Mouse (Mus musculus) hindbrain, embryonic 14.5 days (tissue): ENCODE measurements around the gene Erich6b. TPM values are rescaled to one million over a fixed set of nuclear protein-coding genes. Genes with fewer than 3 reads are reported as not detected.

Experiments
- ATAC-seq: fragments of 200-750 bp; cut with Nextera tagmentation; 2 replicates; pipeline ENCODE4 v1.8.0; 2017; ENCODE audit warnings: moderate number of reproducible peaks, mild to moderate bottlenecking, moderate TSS enrichment, moderate library complexity; ENCODE audit not compliant: low FRiP score
- DNase-seq: peaks from one replicate; pipeline ENCODE4 v3.0.0-alpha.2; 2015; ENCODE audit warnings: low spot score
- H3K27ac ChIP-seq: fragments of 300-500 bp; sonication (generic); 2 replicates; pipeline ENCODE4 v1.5.1; 2014; ENCODE audit warnings: mild to moderate bottlenecking, moderate library complexity
- H3K27me3 ChIP-seq: fragments of 300-500 bp; sonication (generic); 2 replicates; pipeline ENCODE4 v1.6.1; 2014; ENCODE audit warnings: mild to moderate bottlenecking, low read length, mixed read lengths; ENCODE audit not compliant: control insufficient read depth, insufficient read depth
- H3K36me3 ChIP-seq: fragments of 300-500 bp; sonication (generic); replicated peaks from 2 replicates; pipeline ENCODE4 v1.6.1; 2014; ENCODE audit not compliant: control insufficient read depth, insufficient read depth
- H3K4me1 ChIP-seq: fragments of 300-500 bp; sonication (generic); replicated peaks from 2 replicates; pipeline ENCODE4 v1.6.1; 2014; ENCODE audit warnings: antibody characterized with exemption, low read length, mixed read lengths; ENCODE audit not compliant: control insufficient read depth, insufficient read depth
- H3K4me2 ChIP-seq: fragments of 300-500 bp; sonication (generic); replicated peaks from 2 replicates; pipeline ENCODE4 v1.6.1; 2014; ENCODE audit warnings: mild to moderate bottlenecking, moderate library complexity
- H3K4me3 ChIP-seq: fragments of 300-500 bp; sonication (generic); replicated peaks from 2 replicates; pipeline ENCODE4 v1.5.1; 2014; ENCODE audit warnings: mild to moderate bottlenecking, low read length
- H3K9ac ChIP-seq: fragments of 300-500 bp; sonication (generic); 2 replicates; pipeline ENCODE4 v1.6.1; 2014
- H3K9me3 ChIP-seq: fragments of 300-500 bp; sonication (generic); 2 replicates; pipeline ENCODE4 v1.6.1; 2016; ENCODE audit warnings: low read length; ENCODE audit not compliant: control insufficient read depth
- WGBS: fragments of 180-500 bp; shearing (Covaris S2); extraction: QIAGEN DNeasy Blood & Tissue Kit; methylation state at CpG from one replicate; pipeline ENCODE4 v1.1.7; 2014; 5-methylcytosine and 5-hydroxymethylcytosine counted together
- polyA plus RNA-seq: library from polyadenylated mRNA; unstranded; fragments of >200 nt; fragmentation: Nextera tagmentation; extraction: Ambion mirVana; gene quantifications from 2 replicates; pipeline ENCODE4 v1.2.1, GENCODE M21; 2014

The Erich6b gene
- polyA plus RNA-seq, 1 experiment from 2014 or later: not detected

GRCm38 (mm10) chr14:75641369-75641768 is 690 bp upstream of the Erich6b start:
- 67% methylated on average over 6 of the region's 6 CpGs for WGBS

GRCm38 (mm10) chr14:75645461-75645860 is 3.4 kb downstream of the Erich6b start:
- ATAC-seq (no peak), DNase-seq (no peak)
- WGBS: 94% methylated on average over 7 of the region's 7 CpGs
- Histone ChIP-seq H3K36me3 (no peaks in the 10 kb centered on the region), H3K4me1 (peaks cover 6% of the 10 kb centered on the region; the same call in 1 of the 2 replicates), H3K9ac (no peak overlapping the region), H3K27ac (no peak overlapping the region), H3K4me3 (no peak overlapping the region), H3K9me3 (no peaks in the 10 kb centered on the region), H3K27me3 (no peaks in the 10 kb centered on the region), H3K4me2 (no peak overlapping the region)

More at GRCm38 (mm10) chr14:75641369-75641768, 690 bp upstream of the Erich6b start:
- Histone ChIP-seq H3K27ac (no peak overlapping the region), H3K27me3 (no peaks in the 10 kb centered on the region), H3K9ac (no peak overlapping the region), H3K9me3 (no peaks in the 10 kb centered on the region), H3K36me3 (no peaks in the 10 kb centered on the region), H3K4me1 (no peaks in the 10 kb centered on the region), H3K4me2 (no peak overlapping the region), H3K4me3 (no peak overlapping the region)
- no peak for ATAC-seq
- DNase-seq: no peak

- 71% methylated on average over 9 of the region's 9 CpGs for WGBS
- no peak for DNase-seq
- Histone ChIP-seq H3K4me2 (no peak overlapping the region), H3K36me3 (no peaks in the 10 kb centered on the region), H3K27ac (no peak overlapping the region), H3K9me3 (no peaks in the 10 kb centered on the region), H3K27me3 (no peaks in the 10 kb centered on the region), H3K4me3 (no peak overlapping the region), H3K9ac (no peak overlapping the region), H3K4me1 (peaks cover 6% of the 10 kb centered on the region; the same call in 1 of the 2 replicates)
- ATAC-seq: no peak
Measured at GRCm38 (mm10) chr14:75646060-75646459, 4.0 kb downstream of the Erich6b start.

- H3K36me3 ChIP-seq: no peaks in the 10 kb centered on the region
- H3K4me1 ChIP-seq: peaks cover 6% of the 10 kb centered on the region; the same call in 1 of the 2 replicates
- DNase-seq (peak; percentile 46), ATAC-seq (peak; percentile 58; the same call in 1 of the 2 replicates)
- H3K9me3 ChIP-seq: no peaks in the 10 kb centered on the region
- 30% methylated on average over 20 of the region's 20 CpGs for WGBS
- H3K27ac ChIP-seq: peak overlapping the region; percentile 49
- no peaks in the 10 kb centered on the region for H3K27me3 ChIP-seq
- H3K9ac ChIP-seq: peak overlapping the region; percentile 12; the same call in 1 of the 2 replicates
- H3K4me3 ChIP-seq: no peak overlapping the region
- 0 out of 2 replicates have a peak overlapping the region, but pooled peaks have one; percentile 9 for H3K4me2 ChIP-seq
Measured at GRCm38 (mm10) chr14:75646968-75647829, 5.1 kb downstream of the Erich6b start.

GRCm38 (mm10) chr14:75660936-75661335 is 18.9 kb downstream of the Erich6b start:
- Histone ChIP-seq H3K4me3 (no peak overlapping the region), H3K4me1 (peaks cover 4% of the 10 kb centered on the region; the same call in 1 of the 2 replicates), H3K36me3 (no peaks in the 10 kb centered on the region), H3K27ac (0 out of 2 replicates have a peak overlapping the region, but pooled peaks have one; percentile 41), H3K27me3 (no peaks in the 10 kb centered on the region), H3K9ac (no peak overlapping the region), H3K4me2 (no peak overlapping the region), H3K9me3 (no peaks in the 10 kb centered on the region)
- WGBS: 76% methylated on average over 6 of the region's 6 CpGs
- no peak for DNase-seq
- ATAC-seq: no peak

GRCm38 (mm10) chr14:75661548-75661947 is 19.5 kb downstream of the Erich6b start:
- Histone ChIP-seq H3K4me2 (no peak overlapping the region), H3K27me3 (no peaks in the 10 kb centered on the region), H3K27ac (0 out of 2 replicates have a peak overlapping the region, but pooled peaks have one; percentile 41), H3K36me3 (no peaks in the 10 kb centered on the region), H3K9me3 (no peaks in the 10 kb centered on the region), H3K4me1 (peaks cover 4% of the 10 kb centered on the region; the same call in 1 of the 2 replicates), H3K9ac (no peak overlapping the region), H3K4me3 (no peak overlapping the region)
- 45% methylated on average over 8 of the region's 8 CpGs for WGBS
- no peak for ATAC-seq
- no peak for DNase-seq

GRCm38 (mm10) chr14:75665430-75666180 is 23.5 kb downstream of the Erich6b start:
- Histone ChIP-seq H3K27ac (no peak overlapping the region), H3K27me3 (no peaks in the 10 kb centered on the region), H3K9me3 (no peaks in the 10 kb centered on the region), H3K36me3 (no peaks in the 10 kb centered on the region), H3K4me3 (no peak overlapping the region), H3K4me1 (peaks cover 4% of the 10 kb centered on the region; the same call in 1 of the 2 replicates), H3K4me2 (no peak overlapping the region), H3K9ac (no peak overlapping the region)
- WGBS: 85% methylated on average over 2 of the region's 2 CpGs
- DNase-seq (no peak), ATAC-seq (no peak)

GRCm38 (mm10) chr14:75669085-75669645 is 27.1 kb downstream of the Erich6b start:
- Histone ChIP-seq H3K27me3 (no peaks in the 10 kb centered on the region), H3K27ac (no peak overlapping the region)

GRCm38 (mm10) chr14:75676316-75676715 is 34.3 kb downstream of the Erich6b start:
- Histone ChIP-seq H3K9me3 (no peaks in the 10 kb centered on the region), H3K9ac (no peak overlapping the region), H3K36me3 (no peaks in the 10 kb centered on the region), H3K27me3 (no peaks in the 10 kb centered on the region), H3K4me1 (no peaks in the 10 kb centered on the region), H3K4me2 (no peak overlapping the region), H3K27ac (no peak overlapping the region), H3K4me3 (no peak overlapping the region)
- peak; percentile 37 for DNase-seq
- no peak for ATAC-seq
- 43% methylated on average over 6 of the region's 6 CpGs for WGBS

More at GRCm38 (mm10) chr14:75669085-75669645, 27.1 kb downstream of the Erich6b start:
- Histone ChIP-seq H3K4me3 (no peak overlapping the region), H3K9ac (no peak overlapping the region), H3K36me3 (no peaks in the 10 kb centered on the region), H3K9me3 (no peaks in the 10 kb centered on the region), H3K4me1 (no peaks in the 10 kb centered on the region), H3K4me2 (no peak overlapping the region)
- DNase-seq: no peak
- 69% methylated on average over 1 of the region's 1 CpGs for WGBS
- no peak for ATAC-seq
